Mouse (Mus musculus) midbrain, embryonic 14.5 days (tissue): Measurements from ENCODE around the gene Ppib. TPM values are rescaled to one million over a fixed set of nuclear protein-coding genes. Genes with fewer than 3 reads are reported as not detected.

ENCODE experiments used
- ATAC-seq: fragments of 200-750 bp; cut with Nextera tagmentation; 2 replicates; pipeline ENCODE4 v1.8.0; 2017; ENCODE audit warnings: moderate number of reproducible peaks, moderate library complexity; ENCODE audit not compliant: low FRiP score, low TSS enrichment
- DNase-seq: peaks from one replicate; pipeline ENCODE4 v3.0.0-alpha.2; 2015
- H3K27ac ChIP-seq: fragments of 300-500 bp; sonication (generic); replicated peaks from 2 replicates; pipeline ENCODE4 v1.5.1; 2014; ENCODE audit warnings: mild to moderate bottlenecking, low read depth, low read length, moderate library complexity
- H3K27me3 ChIP-seq: fragments of 300-500 bp; sonication (generic); 2 replicates; pipeline ENCODE4 v1.6.1; 2014; ENCODE audit warnings: low read length, control low read depth, mixed read lengths; ENCODE audit not compliant: control insufficient read depth, insufficient read depth
- H3K36me3 ChIP-seq: fragments of 300-500 bp; sonication (generic); 2 replicates; pipeline ENCODE4 v1.6.1; 2014; ENCODE audit warnings: low read length, control low read depth; ENCODE audit not compliant: control insufficient read depth, insufficient read depth
- H3K4me1 ChIP-seq: fragments of 300-500 bp; sonication (generic); 2 replicates; pipeline ENCODE4 v1.6.1; 2014; ENCODE audit warnings: mild to moderate bottlenecking, antibody characterized with exemption, low read length, control low read depth; ENCODE audit not compliant: control insufficient read depth, insufficient read depth
- H3K4me2 ChIP-seq: fragments of 300-500 bp; sonication (generic); 2 replicates; pipeline ENCODE4 v1.6.1; 2014; ENCODE audit warnings: mild to moderate bottlenecking, low read length, moderate library complexity
- H3K4me3 ChIP-seq: fragments of 300-500 bp; sonication (generic); replicated peaks from 2 replicates; pipeline ENCODE4 v1.5.1; 2014; ENCODE audit warnings: low read depth, low read length
- H3K9ac ChIP-seq: fragments of 300-500 bp; sonication (generic); replicated peaks from 2 replicates; pipeline ENCODE4 v1.6.1; 2014; ENCODE audit warnings: mild to moderate bottlenecking, low read length, moderate library complexity
- H3K9me3 ChIP-seq: fragments of 300-500 bp; sonication (generic); 2 replicates; pipeline ENCODE4 v1.6.1; 2016; ENCODE audit warnings: low read length, control low read depth, mixed read lengths; ENCODE audit not compliant: control insufficient read depth
- WGBS: fragments of 180-500 bp; shearing (Covaris S2); extraction: QIAGEN DNeasy Blood & Tissue Kit; methylation state at CpG from one replicate; pipeline ENCODE4 v1.1.7; 2014; 5-methylcytosine and 5-hydroxymethylcytosine counted together
- polyA plus RNA-seq: library from polyadenylated mRNA; unstranded; fragments of >200 nt; fragmentation: Nextera tagmentation; extraction: Ambion mirVana; gene quantifications from 2 replicates; pipeline ENCODE4 v1.2.1, GENCODE M21; 2014

Gene Ppib
- 333 and 347 TPM in 2 replicates for polyA plus RNA-seq

DNA sequence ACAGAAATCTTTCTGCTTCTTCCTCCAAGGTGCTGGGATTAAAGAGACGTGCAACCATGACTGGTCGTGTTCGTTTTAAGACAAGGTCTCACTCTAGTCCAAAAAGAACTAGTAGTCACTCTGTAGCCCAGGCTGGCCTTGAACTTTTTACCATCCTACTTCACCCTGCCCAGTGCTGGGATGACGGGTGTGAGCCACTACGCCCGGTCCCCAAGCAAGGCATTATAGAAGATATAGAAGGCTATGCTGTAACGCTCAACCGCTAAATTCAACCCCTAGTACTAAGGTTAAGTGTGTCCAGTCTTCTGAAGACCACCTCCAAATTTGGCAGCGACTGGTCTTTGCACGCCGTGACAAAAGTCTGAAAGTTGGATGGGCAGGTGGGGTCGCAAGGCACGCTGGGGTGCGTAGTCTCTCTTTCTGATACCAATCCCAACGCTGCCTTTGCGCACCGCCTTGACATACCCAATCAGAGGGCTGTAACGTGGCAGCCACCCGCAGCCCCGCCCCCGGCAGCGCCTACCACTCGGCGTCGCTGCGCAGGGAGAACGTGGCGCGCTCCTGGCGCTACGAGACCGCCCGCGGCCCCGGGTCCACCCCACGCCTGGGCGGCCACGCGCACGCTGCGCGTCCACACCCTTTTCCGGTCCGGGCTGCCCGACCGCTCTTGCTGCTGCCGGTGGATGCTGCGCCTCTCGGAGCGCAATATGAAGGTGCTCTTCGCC, at the start of gene Ppib:
Gene Ppib (plus strand): TSS at position 640 of the 725 bp plus-strand sequence.
- Histone ChIP-seq H3K9ac (peak within 1 kb of the TSS; percentile 91), H3K4me3 (peak within 1 kb of the TSS; percentile 65), H3K4me2 (peak within 1 kb of the TSS; percentile 58), H3K36me3 (peaks cover 22% of the 10 kb centered on the region), H3K9me3 (no peaks in the 10 kb centered on the region), H3K4me1 (peaks cover 17% of the 10 kb centered on the region), H3K27ac (peak within 1 kb of the TSS; percentile 84), H3K27me3 (no peaks in the 10 kb centered on the region)
- WGBS: 2% methylated on average over 48 of the region's 51 CpGs
- peak; percentile 99 for DNase-seq
- peak; percentile 97 for ATAC-seq

DNA sequence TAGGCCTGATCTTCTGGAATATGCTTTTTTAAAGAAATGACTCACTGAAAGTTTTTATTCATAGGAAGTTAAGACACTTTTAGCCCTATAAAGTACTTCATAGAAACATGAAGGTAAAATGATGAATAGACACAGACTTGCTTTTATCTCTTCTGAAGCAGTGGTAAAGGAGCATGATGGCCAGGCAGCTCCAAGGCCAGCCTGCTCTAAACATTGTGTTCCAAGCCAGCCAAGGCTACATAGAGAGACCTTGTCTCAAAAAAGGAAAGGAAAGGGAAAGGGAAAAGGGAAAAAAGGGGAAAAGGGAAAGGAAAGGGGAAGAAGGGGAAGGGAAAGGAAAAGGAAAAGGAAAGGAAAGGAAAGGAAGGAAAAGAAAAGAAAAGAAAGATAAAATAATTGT, 39.4 kb upstream of the Ppib start:
- Histone ChIP-seq H3K4me3 (no peak overlapping the region), H3K27ac (no peak overlapping the region), H3K36me3 (peaks cover 13% of the 10 kb centered on the region), H3K9me3 (no peaks in the 10 kb centered on the region), H3K4me2 (no peak overlapping the region), H3K4me1 (no peaks in the 10 kb centered on the region), H3K9ac (no peak overlapping the region), H3K27me3 (no peaks in the 10 kb centered on the region)
- ATAC-seq (no peak), DNase-seq (no peak)

DNA sequence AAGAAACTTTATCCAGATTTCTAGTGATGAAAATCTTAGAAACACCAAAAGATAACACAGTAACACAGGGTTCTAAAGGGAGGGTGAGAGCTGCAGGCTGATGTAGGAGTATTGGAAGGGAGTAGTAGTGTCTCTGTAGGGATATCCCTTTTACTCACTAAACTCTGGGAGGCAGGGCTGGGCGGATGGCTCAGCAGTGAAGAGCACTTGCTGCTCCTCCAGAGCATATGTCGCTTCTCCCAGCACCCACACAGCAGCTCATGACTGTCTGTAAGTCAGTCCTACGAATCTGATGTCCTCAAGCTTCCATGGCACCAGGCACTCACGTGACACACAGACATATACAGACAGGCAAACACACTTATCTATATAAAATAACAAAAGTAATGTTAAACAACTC, 21.9 kb upstream of the Ppib start:
- 89% methylated on average over 4 of the region's 4 CpGs for WGBS
- Histone ChIP-seq H3K9me3 (no peaks in the 10 kb centered on the region), H3K27ac (no peak overlapping the region), H3K27me3 (no peaks in the 10 kb centered on the region), H3K9ac (no peak overlapping the region), H3K4me2 (no peak overlapping the region), H3K36me3 (peaks cover 46% of the 10 kb centered on the region), H3K4me1 (no peaks in the 10 kb centered on the region), H3K4me3 (no peak overlapping the region)
- DNase-seq (no peak), ATAC-seq (no peak)

DNA sequence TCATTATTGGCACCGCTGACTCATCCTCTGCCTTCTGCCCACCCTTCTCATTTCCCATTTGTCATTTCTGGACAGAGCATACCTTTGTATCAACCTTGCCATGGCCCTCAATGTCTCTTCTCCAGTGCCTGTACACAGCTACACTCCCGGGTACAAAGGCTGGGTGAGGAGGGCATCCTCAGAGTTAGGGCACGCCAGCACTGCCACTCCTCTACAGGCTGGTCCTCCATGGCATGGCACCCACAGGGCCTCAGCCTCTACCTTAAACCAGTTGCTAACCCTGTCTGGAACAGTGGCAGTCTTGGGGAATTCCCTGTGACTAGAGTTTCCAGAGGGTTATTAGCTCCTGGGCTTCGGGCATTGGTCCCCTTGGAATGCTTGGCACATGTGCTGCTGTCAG, 21.4 kb upstream of the Ppib start:
- no peak overlapping the region for H3K27ac ChIP-seq
- WGBS: 95% methylated on average over 4 of the region's 4 CpGs
- no peaks in the 10 kb centered on the region for H3K4me1 ChIP-seq
- H3K27me3 ChIP-seq: no peaks in the 10 kb centered on the region
- ATAC-seq (no peak), DNase-seq (no peak)
- H3K4me2 ChIP-seq: no peak overlapping the region
- no peak overlapping the region for H3K4me3 ChIP-seq
- peaks cover 46% of the 10 kb centered on the region for H3K36me3 ChIP-seq
- no peaks in the 10 kb centered on the region for H3K9me3 ChIP-seq
- no peak overlapping the region for H3K9ac ChIP-seq

DNA sequence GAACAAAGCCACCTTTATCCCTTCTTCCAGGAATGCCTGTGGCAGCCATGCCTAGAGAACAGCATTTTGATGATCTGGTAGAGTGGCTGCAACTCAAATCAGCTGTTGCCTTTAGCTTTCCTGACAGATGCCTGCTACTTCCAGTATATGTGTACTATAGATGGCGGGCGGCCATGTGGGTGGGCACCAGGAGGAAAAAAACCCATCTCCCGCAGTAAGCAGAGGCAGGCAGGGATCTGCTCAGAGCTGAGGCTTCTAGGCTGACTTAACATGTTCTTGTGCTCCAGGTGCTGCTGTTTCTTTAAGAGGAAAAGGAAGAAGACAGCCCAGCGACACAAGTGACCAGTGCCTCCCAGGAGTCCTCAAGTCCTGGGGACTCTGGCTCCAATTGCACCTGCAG, 20.7 kb upstream of the Ppib start:
- 83% methylated on average over 4 of the region's 4 CpGs for WGBS

DNA sequence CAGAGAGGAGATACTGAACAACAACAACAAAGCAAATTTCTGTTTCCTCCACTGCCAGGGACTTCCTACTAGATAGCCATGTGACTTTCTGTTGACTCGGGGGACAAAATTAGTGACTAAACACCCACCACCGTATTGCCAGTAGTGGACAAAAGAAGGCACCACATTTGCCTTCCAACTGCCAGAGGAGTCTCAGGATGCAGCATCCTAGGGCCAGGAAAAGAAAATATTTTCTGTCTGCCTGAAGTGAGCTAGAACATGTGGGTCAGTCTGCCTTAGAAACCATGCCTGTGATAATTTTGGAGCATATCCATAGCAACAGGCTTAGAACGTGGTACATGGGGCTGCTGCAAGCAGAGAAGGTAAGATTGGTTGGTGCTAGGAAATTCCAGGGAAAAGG, 19.2 kb upstream of the Ppib start:
- ATAC-seq: no peak
- Histone ChIP-seq H3K36me3 (peaks cover 40% of the 10 kb centered on the region), H3K9me3 (no peaks in the 10 kb centered on the region), H3K27me3 (no peaks in the 10 kb centered on the region), H3K9ac (no peak overlapping the region), H3K4me2 (no peak overlapping the region), H3K4me3 (no peak overlapping the region), H3K27ac (no peak overlapping the region), H3K4me1 (no peaks in the 10 kb centered on the region)
- no peak for DNase-seq
- WGBS: 88% methylated on average over 3 of the region's 3 CpGs

More for the DNA sequence above, 20.7 kb upstream of the Ppib start:
- no peaks in the 10 kb centered on the region for H3K4me1 ChIP-seq
- no peaks in the 10 kb centered on the region for H3K27me3 ChIP-seq
- peaks cover 42% of the 10 kb centered on the region for H3K36me3 ChIP-seq
- no peak for ATAC-seq
- H3K27ac ChIP-seq: no peak overlapping the region
- no peaks in the 10 kb centered on the region for H3K9me3 ChIP-seq
- H3K9ac ChIP-seq: no peak overlapping the region
- no peak for DNase-seq
- H3K4me2 ChIP-seq: no peak overlapping the region
- no peak overlapping the region for H3K4me3 ChIP-seq

DNA sequence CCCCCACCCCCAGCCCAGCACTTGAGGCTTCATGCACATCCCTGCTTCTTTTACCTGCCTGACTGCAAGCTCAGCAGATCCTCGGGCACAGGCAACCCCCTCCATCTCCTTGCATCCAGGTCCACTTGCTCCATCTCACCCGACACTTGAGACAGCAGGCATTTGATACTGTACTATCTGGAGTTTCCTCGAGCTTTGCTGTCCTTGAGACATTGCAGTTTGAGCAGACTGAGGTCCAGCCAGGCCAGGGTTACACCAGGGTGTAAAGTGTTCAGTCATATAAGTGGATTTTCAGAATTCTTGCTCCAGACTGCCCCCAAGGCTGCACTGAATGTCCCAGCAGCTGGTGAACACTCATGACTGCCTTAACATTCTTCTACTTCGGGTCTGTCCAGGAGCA, 17.7 kb upstream of the Ppib start:
- 89% methylated on average over 4 of the region's 4 CpGs for WGBS
- Histone ChIP-seq H3K9ac (no peak overlapping the region), H3K27me3 (no peaks in the 10 kb centered on the region), H3K36me3 (peaks cover 37% of the 10 kb centered on the region), H3K9me3 (no peaks in the 10 kb centered on the region), H3K4me1 (no peaks in the 10 kb centered on the region), H3K4me3 (no peak overlapping the region), H3K27ac (no peak overlapping the region), H3K4me2 (no peak overlapping the region)
- ATAC-seq: no peak
- no peak for DNase-seq

DNA sequence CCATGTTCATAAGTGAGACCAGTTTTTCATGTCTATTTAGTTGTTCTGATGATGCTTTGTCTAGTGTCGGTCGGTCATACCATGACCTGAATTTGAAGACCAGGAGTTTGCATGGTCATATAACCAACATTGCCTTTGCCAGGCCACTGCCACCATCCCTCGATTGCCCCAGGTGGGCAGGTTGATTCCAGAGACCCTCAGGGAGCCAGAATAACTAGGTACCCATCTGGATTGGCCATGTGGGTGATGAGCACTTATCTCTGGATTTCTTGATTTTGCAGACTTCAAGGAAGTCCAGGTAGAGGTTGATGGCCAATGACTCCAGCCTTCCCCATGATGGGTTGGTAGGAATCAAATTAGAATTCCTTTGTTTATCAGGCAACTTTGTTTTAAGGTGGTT, 16.8 kb upstream of the Ppib start:
- no peaks in the 10 kb centered on the region for H3K27me3 ChIP-seq
- DNase-seq: no peak
- H3K36me3 ChIP-seq: peaks cover 30% of the 10 kb centered on the region
- no peak overlapping the region for H3K4me2 ChIP-seq
- no peaks in the 10 kb centered on the region for H3K4me1 ChIP-seq
- 98% methylated on average over 3 of the region's 3 CpGs for WGBS
- no peak overlapping the region for H3K27ac ChIP-seq
- no peaks in the 10 kb centered on the region for H3K9me3 ChIP-seq
- ATAC-seq: no peak
- no peak overlapping the region for H3K9ac ChIP-seq
- no peak overlapping the region for H3K4me3 ChIP-seq

DNA sequence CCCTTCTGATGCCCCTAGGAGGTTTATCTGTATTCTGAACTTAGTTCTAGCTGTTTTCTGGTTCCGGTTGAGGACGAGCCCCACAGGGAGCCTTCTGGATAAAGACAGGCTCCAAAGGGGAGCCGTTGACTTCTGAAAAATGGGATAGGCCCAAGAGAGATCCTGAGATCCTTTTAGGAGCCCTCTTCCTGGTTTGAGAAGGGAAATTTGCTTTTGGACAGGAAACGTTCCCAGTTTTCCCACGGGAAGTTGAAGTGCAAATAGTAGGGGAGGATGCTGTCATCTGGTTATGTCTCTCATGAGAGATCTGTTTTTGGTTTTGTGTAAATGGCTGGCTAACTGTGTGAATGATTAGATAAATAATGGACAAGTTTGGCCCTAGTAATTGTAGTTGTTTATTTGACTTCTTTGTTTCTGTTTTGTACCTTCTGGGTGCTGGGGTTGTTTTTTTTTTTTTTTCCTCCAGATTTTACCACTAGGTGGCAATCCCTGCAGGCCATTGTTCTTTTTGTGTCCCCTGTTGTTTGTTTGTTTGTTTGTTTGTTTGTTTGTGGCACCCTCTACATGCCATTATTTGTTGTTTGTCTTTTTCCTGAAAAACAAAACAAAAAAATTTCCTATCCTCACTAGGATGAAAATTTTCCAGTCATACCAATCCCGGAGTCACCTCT, 10.0 kb upstream of the Ppib start:
- 66% methylated on average over 6 of the region's 6 CpGs for WGBS
- H3K4me2 ChIP-seq: no peak overlapping the region

More for the DNA sequence above, 10.0 kb upstream of the Ppib start:
- Histone ChIP-seq H3K4me1 (no peaks in the 10 kb centered on the region), H3K4me3 (no peak overlapping the region), H3K36me3 (no peaks in the 10 kb centered on the region), H3K9me3 (no peaks in the 10 kb centered on the region), H3K27ac (no peak overlapping the region), H3K9ac (no peak overlapping the region), H3K27me3 (no peaks in the 10 kb centered on the region)
- ATAC-seq (no peak), DNase-seq (no peak)
